Mouse (Mus musculus): Measurements from ENCODE around the gene Crabp2.
"Not testable (repeated sequence)": the region's sequence is repeated elsewhere in the genome, so short reads cannot be mapped to it uniquely, and the experiment has no call there.

- TF ChIP-seq EP300, CTCF (IDR thresholded peaks at IDR 0.05; ENCODE audit: low read depth): not testable (repeated sequence)
Measured at GRCm38 (mm10) chr3:87901959-87902358, 46.5 kb upstream of the Crabp2 start.

All from liver, postnatal 0 days (tissue).